Mouse (Mus musculus) lung, embryonic 15.5 days (tissue): Measurements from ENCODE around the gene Zfp513. TPM values are rescaled to one million over a fixed set of nuclear protein-coding genes. Genes with fewer than 3 reads are reported as not detected.

Source experiments
- ATAC-seq: fragments of 200-750 bp; cut with Nextera tagmentation; 2 replicates; pipeline ENCODE4 v1.8.0; 2017; ENCODE audit warnings: moderate number of reproducible peaks, borderline replicate concordance; ENCODE audit not compliant: low FRiP score, low TSS enrichment; ENCODE audit errors: extremely low read depth
- H3K27ac ChIP-seq: fragments of 300-500 bp; sonication (generic); 2 replicates; pipeline ENCODE4 v1.5.1; 2015; ENCODE audit warnings: moderate library complexity, mild to moderate bottlenecking, inconsistent platforms
- H3K27me3 ChIP-seq: fragments of 300-500 bp; sonication (generic); 2 replicates; pipeline ENCODE4 v1.6.1; 2015; ENCODE audit warnings: inconsistent platforms
- H3K36me3 ChIP-seq: fragments of 300-500 bp; sonication (generic); 2 replicates; pipeline ENCODE4 v1.6.1; 2015; ENCODE audit warnings: inconsistent platforms
- H3K4me1 ChIP-seq: fragments of 300-500 bp; sonication (generic); 2 replicates; pipeline ENCODE4 v1.6.1; 2015; ENCODE audit warnings: inconsistent platforms
- H3K4me2 ChIP-seq: fragments of 300-500 bp; sonication (generic); 2 replicates; pipeline ENCODE4 v1.6.1; 2015; ENCODE audit warnings: inconsistent platforms, mild to moderate bottlenecking, moderate library complexity
- H3K4me3 ChIP-seq: fragments of 300-500 bp; sonication (generic); 2 replicates; pipeline ENCODE4 v1.5.1; 2015; ENCODE audit warnings: mild to moderate bottlenecking, inconsistent platforms
- H3K9ac ChIP-seq: fragments of 300-500 bp; sonication (generic); 2 replicates; pipeline ENCODE4 v1.6.1; 2015; ENCODE audit warnings: inconsistent platforms
- H3K9me3 ChIP-seq: fragments of 300-500 bp; sonication (generic); 2 replicates; pipeline ENCODE4 v1.6.1; 2016; ENCODE audit warnings: inconsistent platforms
- WGBS: fragments of 180-500 bp; shearing (Covaris S2); methylation state at CpG from one replicate; pipeline ENCODE4 v1.1.7; 2015; 5-methylcytosine and 5-hydroxymethylcytosine counted together
- polyA plus RNA-seq: library from polyadenylated mRNA; unstranded; fragments of >200 nt; fragmentation: Nextera tagmentation; extraction: Ambion mirVana; gene quantifications from 2 replicates; pipeline ENCODE4 v1.2.1, GENCODE M21; 2015

Zfp513 gene
- polyA plus RNA-seq, 1 experiment from 2014 or later = 9.5 TPM

GRCm38 (mm10) chr5:31199321-31199892 lies 2.7 kb downstream of the Zfp513 start:
- no peak overlapping the region for H3K4me3 ChIP-seq
- H3K4me1 ChIP-seq = peaks cover 26% of the 10 kb centered on the region
- H3K9me3 ChIP-seq = 0 out of 2 replicates have a peak, but pooled peaks cover 3% of the 10 kb centered on the region
- 90% methylated on average over 19 of the region's 19 CpGs for WGBS
- H3K36me3 ChIP-seq = peaks cover 79% of the 10 kb centered on the region
- H3K27me3 ChIP-seq = no peaks in the 10 kb centered on the region
- ATAC-seq = no peak
- H3K4me2 ChIP-seq = no peak overlapping the region
- no peak overlapping the region for H3K27ac ChIP-seq
- no peak overlapping the region for H3K9ac ChIP-seq

- Histone ChIP-seq H3K9me3 (0 out of 2 replicates have a peak, but pooled peaks cover 3% of the 10 kb centered on the region), H3K4me2 (no peak overlapping the region), H3K9ac (no peak overlapping the region), H3K36me3 (peaks cover 75% of the 10 kb centered on the region), H3K27me3 (no peaks in the 10 kb centered on the region), H3K4me3 (no peak overlapping the region), H3K4me1 (peaks cover 33% of the 10 kb centered on the region), H3K27ac (no peak overlapping the region)
- no peak for ATAC-seq
- WGBS = 79% methylated on average over 5 of the region's 5 CpGs
Measured at GRCm38 (mm10) chr5:31198616-31199320, 3.3 kb downstream of the Zfp513 start.

- WGBS = 76% methylated on average over 9 of the region's 9 CpGs
- Histone ChIP-seq H3K4me3 (no peak overlapping the region), H3K36me3 (peaks cover 69% of the 10 kb centered on the region), H3K4me1 (peaks cover 33% of the 10 kb centered on the region), H3K4me2 (no peak overlapping the region), H3K9me3 (0 out of 2 replicates have a peak, but pooled peaks cover 3% of the 10 kb centered on the region), H3K27me3 (no peaks in the 10 kb centered on the region), H3K27ac (no peak overlapping the region), H3K9ac (no peak overlapping the region)
- ATAC-seq = no peak
Measured at GRCm38 (mm10) chr5:31198170-31198569, 3.9 kb downstream of the Zfp513 start.

GRCm38 (mm10) chr5:31197072-31197471 lies 5.0 kb downstream of the Zfp513 start:
- H3K36me3 ChIP-seq = peaks cover 64% of the 10 kb centered on the region
- ATAC-seq = no peak
- H3K27ac ChIP-seq = no peak overlapping the region
- WGBS = 92% methylated on average over 12 of the region's 12 CpGs
- H3K4me1 ChIP-seq = peaks cover 28% of the 10 kb centered on the region
- H3K27me3 ChIP-seq = no peaks in the 10 kb centered on the region
- no peak overlapping the region for H3K4me3 ChIP-seq
- no peak overlapping the region for H3K9ac ChIP-seq
- 0 out of 2 replicates have a peak, but pooled peaks cover 3% of the 10 kb centered on the region for H3K9me3 ChIP-seq
- no peak overlapping the region for H3K4me2 ChIP-seq

GRCm38 (mm10) chr5:31196207-31196606 lies 5.9 kb downstream of the Zfp513 start:
- WGBS = 89% methylated on average over 10 of the region's 10 CpGs
- no peak overlapping the region for H3K4me3 ChIP-seq
- ATAC-seq = no peak

GRCm38 (mm10) chr5:31195671-31196070 lies 6.4 kb downstream of the Zfp513 start:
- no peak overlapping the region for H3K4me3 ChIP-seq
- no peak overlapping the region for H3K27ac ChIP-seq
- peaks cover 70% of the 10 kb centered on the region for H3K36me3 ChIP-seq
- peaks cover 27% of the 10 kb centered on the region for H3K4me1 ChIP-seq
- 0 out of 2 replicates have a peak, but pooled peaks cover 3% of the 10 kb centered on the region for H3K9me3 ChIP-seq
- H3K4me2 ChIP-seq = no peak overlapping the region
- no peak for ATAC-seq
- H3K27me3 ChIP-seq = no peaks in the 10 kb centered on the region
- WGBS = 92% methylated on average over 4 of the region's 4 CpGs
- H3K9ac ChIP-seq = no peak overlapping the region

More at GRCm38 (mm10) chr5:31196207-31196606, 5.9 kb downstream of the Zfp513 start:
- H3K9me3 ChIP-seq = 0 out of 2 replicates have a peak, but pooled peaks cover 3% of the 10 kb centered on the region
- H3K27me3 ChIP-seq = no peaks in the 10 kb centered on the region
- peaks cover 32% of the 10 kb centered on the region for H3K4me1 ChIP-seq
- H3K4me2 ChIP-seq = no peak overlapping the region
- no peak overlapping the region for H3K27ac ChIP-seq
- no peak overlapping the region for H3K9ac ChIP-seq
- H3K36me3 ChIP-seq = peaks cover 65% of the 10 kb centered on the region

- Histone ChIP-seq H3K9ac (peak overlapping the region; percentile 86; the same call in 1 of the 2 replicates), H3K9me3 (no peaks in the 10 kb centered on the region), H3K27me3 (no peaks in the 10 kb centered on the region), H3K36me3 (peaks cover 70% of the 10 kb centered on the region), H3K27ac (no peak overlapping the region), H3K4me3 (peak overlapping the region; percentile 90), H3K4me2 (peak overlapping the region; percentile 63), H3K4me1 (peaks cover 19% of the 10 kb centered on the region)
- no peak for ATAC-seq
- WGBS = 86% methylated on average over 16 of the region's 16 CpGs
Measured at GRCm38 (mm10) chr5:31194486-31195485, 7.3 kb downstream of the Zfp513 start.

- peaks cover 67% of the 10 kb centered on the region for H3K36me3 ChIP-seq
Measured at GRCm38 (mm10) chr5:31193631-31194281, 8.3 kb downstream of the Zfp513 start.

GRCm38 (mm10) chr5:31192939-31193630 lies 9.0 kb downstream of the Zfp513 start, which contains the start of the genes Snx17 and Eif2b4:
TSS of gene Snx17 (plus strand) at chr5:31193227.
TSS of gene Eif2b4 (minus strand) at chr5:31193430.
- WGBS = under 1% methylated on average over 48 of the region's 48 CpGs
- Histone ChIP-seq H3K4me1 (peaks cover 19% of the 10 kb centered on the region), H3K27me3 (no peaks in the 10 kb centered on the region)

More at GRCm38 (mm10) chr5:31193631-31194281, 8.3 kb downstream of the Zfp513 start:
- Histone ChIP-seq H3K27ac (peak overlapping the region; percentile 90), H3K4me3 (peak overlapping the region; percentile 90), H3K27me3 (no peaks in the 10 kb centered on the region), H3K9me3 (no peaks in the 10 kb centered on the region), H3K9ac (peak overlapping the region; percentile 86), H3K4me1 (peaks cover 19% of the 10 kb centered on the region), H3K4me2 (peak overlapping the region; percentile 63)
- 0 out of 2 replicates have a peak, but pooled peaks have one; percentile 1 for ATAC-seq
- 10% methylated on average over 25 of the region's 25 CpGs for WGBS

GRCm38 (mm10) chr5:31192045-31192938 lies 9.8 kb downstream of the Zfp513 start:
- peak; percentile 59; the same call in 1 of the 2 replicates for ATAC-seq
- peak overlapping the region; percentile 80 for H3K9ac ChIP-seq
- no peaks in the 10 kb centered on the region for H3K27me3 ChIP-seq
- WGBS = 11% methylated on average over 41 of the region's 42 CpGs
- H3K4me3 ChIP-seq = peak overlapping the region; percentile 90
- no peaks in the 10 kb centered on the region for H3K9me3 ChIP-seq
- H3K4me2 ChIP-seq = peak overlapping the region; percentile 63
- H3K36me3 ChIP-seq = peaks cover 67% of the 10 kb centered on the region
- peaks cover 19% of the 10 kb centered on the region for H3K4me1 ChIP-seq
- peak overlapping the region; percentile 90 for H3K27ac ChIP-seq

More at GRCm38 (mm10) chr5:31192939-31193630, 9.0 kb downstream of the Zfp513 start, which contains the start of the genes Snx17 and Eif2b4:
- Histone ChIP-seq H3K9ac (peak within 1 kb of the TSS; percentile 86), H3K4me2 (peak within 1 kb of the TSS; percentile 63), H3K27ac (peak within 1 kb of the TSS; percentile 90), H3K4me3 (peak within 1 kb of the TSS; percentile 90), H3K36me3 (peaks cover 67% of the 10 kb centered on the region), H3K9me3 (no peaks in the 10 kb centered on the region)
- peak; percentile 98 for ATAC-seq
